Mouse (Mus musculus) liver, embryonic 14.5 days (tissue): ENCODE data around the gene Trappc3l. TPM values are rescaled to one million over a fixed set of nuclear protein-coding genes. Genes with fewer than 3 reads are reported as not detected.

Experiments used
- ATAC-seq: fragments of 200-750 bp; cut with Nextera tagmentation; 2 replicates; pipeline ENCODE4 v1.8.0; 2017; ENCODE audit warnings: moderate number of reproducible peaks, mild to moderate bottlenecking, moderate library complexity; ENCODE audit not compliant: insufficient read depth
- DNase-seq, 3 experiments: peaks; one replicate each; pipeline ENCODE4 v3.0.0-alpha.2; 2012 to 2013; ENCODE audit warnings: low read depth in 3 of 3, low spot score in 3 of 3
- H3K27ac ChIP-seq: fragments of 300-500 bp; sonication (generic); 2 replicates; pipeline ENCODE4 v1.5.1; 2014; ENCODE audit warnings: moderate library complexity, mild to moderate bottlenecking, control low read depth, inconsistent platforms
- H3K27me3 ChIP-seq: fragments of 300-500 bp; sonication (generic); 2 replicates; pipeline ENCODE4 v1.6.1; 2014; ENCODE audit warnings: mild to moderate bottlenecking, low read length, moderate library complexity; ENCODE audit not compliant: control insufficient read depth, insufficient read depth
- H3K36me3 ChIP-seq: fragments of 300-500 bp; sonication (generic); replicated peaks from 2 replicates; pipeline ENCODE4 v1.6.1; 2014; ENCODE audit warnings: low read depth; ENCODE audit not compliant: control insufficient read depth, insufficient read depth
- H3K4me1 ChIP-seq, 2 experiments: fragments of 200-500 bp in 1 of 2; fragments of 300-500 bp in 1 of 2; sonication (generic) in 1 of 2; replicated peaks; 2 replicates each; pipeline ENCODE4 v1.6.1; 2012 to 2014; ENCODE audit warnings: antibody characterized with exemption in 1 of 2, inconsistent platforms in 1 of 2, low read length in 1 of 2; ENCODE audit not compliant: control insufficient read depth in 2 of 2, insufficient read depth in 2 of 2
- H3K4me2 ChIP-seq: fragments of 300-500 bp; sonication (generic); 2 replicates; pipeline ENCODE4 v1.6.1; 2014; ENCODE audit warnings: low read depth, mild to moderate bottlenecking, control low read depth, moderate library complexity
- H3K4me3 ChIP-seq, 2 experiments: fragments of 200-500 bp in 1 of 2; fragments of 300-500 bp in 1 of 2; sonication (generic) in 1 of 2; 2 replicates each; pipeline ENCODE4 v1.5.1; 2012 to 2014; ENCODE audit warnings: low read depth in 2 of 2, low read length in 2 of 2, mild to moderate bottlenecking in 2 of 2, control low read depth in 1 of 2, inconsistent platforms in 1 of 2, moderate library complexity in 1 of 2; ENCODE audit not compliant: insufficient read depth in 1 of 2
- H3K9ac ChIP-seq: fragments of 300-500 bp; sonication (generic); replicated peaks from 2 replicates; pipeline ENCODE4 v1.6.1; 2014; ENCODE audit warnings: mild to moderate bottlenecking, control low read depth, moderate library complexity
- H3K9me3 ChIP-seq: fragments of 300-500 bp; sonication (generic); 2 replicates; pipeline ENCODE4 v1.6.1; 2016; ENCODE audit warnings: low read length, mixed read lengths; ENCODE audit not compliant: control insufficient read depth
- CTCF ChIP-seq: IDR thresholded peaks from 2 replicates; pipeline ENCODE4 v1.5.1; 2016; ENCODE audit warnings: antibody characterized with exemption, low read depth, control low read depth
- EP300 ChIP-seq: IDR thresholded peaks from 2 replicates; pipeline ENCODE4 v1.6.1; 2016; ENCODE audit warnings: antibody characterized with exemption, low read depth
- WGBS: fragments of 180-500 bp; shearing (Covaris S2); extraction: QIAGEN DNeasy Blood & Tissue Kit; methylation state at CpG from one replicate; pipeline ENCODE4 v1.1.7; 2014; ENCODE audit not compliant: insufficient replicate concordance; 5-methylcytosine and 5-hydroxymethylcytosine counted together
- polyA plus RNA-seq, 2 experiments: library from polyadenylated mRNA; depleted of rRNA in 1 of 2; stranded (reverse) in 1 of 2; unstranded in 1 of 2; fragments of >200 nt; fragmentation: Nextera tagmentation in 1 of 2; extraction: Ambion mirVana in 1 of 2; gene quantifications; 2 replicates each; pipeline versions ENCODE4 v1.2.1 to v1.2.3; 2012 to 2014

Gene Trappc3l
- polyA plus RNA-seq, 2 experiments: not detected

- no peak overlapping the region for H3K4me3 ChIP-seq
- H3K9ac ChIP-seq: no peak overlapping the region
- DNase-seq (peak in 1 of 3 experiments; percentile 7), ATAC-seq (0 out of 2 replicates have a peak, but pooled peaks have one; percentile 55)
- no peaks in the 10 kb centered on the region for H3K9me3 ChIP-seq
- H3K36me3 ChIP-seq: no peaks in the 10 kb centered on the region
- H3K4me1 ChIP-seq: no peaks in the 10 kb centered on the region
- 10% methylated on average over 5 of the region's 5 CpGs for WGBS
- H3K27ac ChIP-seq: no peak overlapping the region
- H3K27me3 ChIP-seq: no peaks in the 10 kb centered on the region
- no peak overlapping the region for H3K4me2 ChIP-seq
- TF ChIP-seq CTCF: peak; percentile 75
- no peak for TF ChIP-seq EP300
Measured at GRCm38 (mm10) chr10:34036587-34036986, 810 bp upstream of the Trappc3l start.

GRCm38 (mm10) chr10:34044210-34044609, 6.8 kb downstream of the Trappc3l start, which contains the start of gene Calhm4:
Gene Calhm4, minus strand, starts transcription at chr10:34044310.
- WGBS: 52% methylated on average over 5 of the region's 5 CpGs
- no peak for DNase-seq

GRCm38 (mm10) chr10:34053987-34054386, 16.6 kb downstream of the Trappc3l start:
- Histone ChIP-seq H3K9ac (no peak overlapping the region), H3K36me3 (no peaks in the 10 kb centered on the region), H3K4me2 (no peak overlapping the region), H3K4me3 (no peak overlapping the region), H3K27ac (no peak overlapping the region), H3K4me1 (no peaks in the 10 kb centered on the region), H3K27me3 (no peaks in the 10 kb centered on the region), H3K9me3 (no peaks in the 10 kb centered on the region)
- ATAC-seq (no peak), DNase-seq (no peak)
- WGBS: 51% methylated on average over 2 of the region's 2 CpGs
- no peak for TF ChIP-seq EP300
- TF ChIP-seq CTCF: no peak

More at GRCm38 (mm10) chr10:34044210-34044609, 6.8 kb downstream of the Trappc3l start, which contains the start of gene Calhm4:
- Histone ChIP-seq H3K27ac (no peak within 1 kb of the TSS), H3K4me3 (no peak within 1 kb of the TSS), H3K9me3 (no peaks in the 10 kb centered on the region), H3K4me2 (no peak within 1 kb of the TSS), H3K9ac (no peak within 1 kb of the TSS), H3K4me1 (no peaks in the 10 kb centered on the region), H3K27me3 (no peaks in the 10 kb centered on the region), H3K36me3 (no peaks in the 10 kb centered on the region)
- no peak for ATAC-seq
- TF ChIP-seq EP300: no peak
- no peak for TF ChIP-seq CTCF

GRCm38 (mm10) chr10:34066591-34066990, 29.2 kb downstream of the Trappc3l start:
- no peak for ATAC-seq
- TF ChIP-seq EP300 (no peak), CTCF (no peak)
- Histone ChIP-seq H3K4me2 (no peak overlapping the region), H3K9ac (no peak overlapping the region), H3K36me3 (no peaks in the 10 kb centered on the region), H3K4me1 (no peaks in the 10 kb centered on the region), H3K9me3 (no peaks in the 10 kb centered on the region), H3K27me3 (no peaks in the 10 kb centered on the region), H3K4me3 (no peak overlapping the region), H3K27ac (no peak overlapping the region)
- 39% methylated on average over 3 of the region's 3 CpGs for WGBS
- no peak for DNase-seq

- Histone ChIP-seq H3K27ac (no peak overlapping the region), H3K36me3 (no peaks in the 10 kb centered on the region), H3K4me1 (no peaks in the 10 kb centered on the region), H3K4me2 (no peak overlapping the region), H3K9me3 (no peaks in the 10 kb centered on the region), H3K27me3 (no peaks in the 10 kb centered on the region), H3K9ac (no peak overlapping the region), H3K4me3 (no peak overlapping the region)
- DNase-seq: no peak
- no peak for ATAC-seq
- WGBS: 42% methylated on average over 1 of the region's 1 CpGs
- TF ChIP-seq CTCF (no peak), EP300 (no peak)
Measured at GRCm38 (mm10) chr10:34069606-34070005, 32.2 kb downstream of the Trappc3l start.
